Mouse (Mus musculus): Measurements from ENCODE around the gene Slc35b1. TPM values are rescaled to one million over a fixed set of nuclear protein-coding genes. Genes with fewer than 3 reads are reported as not detected.
"Not testable (repeated sequence)": the region's sequence is repeated elsewhere in the genome, so short reads cannot be mapped to it uniquely, and the experiment has no call there.

Gene Slc35b1
- total RNA-seq, 2 experiments from 2014 or later, result 32.0 to 37.3 TPM

DNA sequence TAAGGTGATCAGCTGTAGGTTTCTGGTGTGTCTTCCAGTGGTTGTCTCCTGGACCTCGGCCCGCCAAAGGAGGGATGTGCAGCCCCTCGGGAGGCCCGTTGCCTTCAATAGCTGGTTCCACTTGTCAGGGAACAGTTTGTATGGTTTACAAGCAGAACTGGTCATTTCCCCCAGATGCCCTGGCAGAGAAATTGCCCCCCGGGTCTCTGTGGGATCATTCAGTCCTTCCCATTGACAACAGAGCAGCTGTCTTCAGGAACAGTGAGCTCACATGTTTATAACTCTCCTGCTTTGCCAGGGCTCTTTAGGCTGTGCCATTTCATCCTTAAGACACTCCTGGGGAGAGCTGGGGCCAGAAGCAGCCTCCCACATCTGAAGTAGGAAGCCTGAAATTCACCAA, 9.6 kb downstream of the Slc35b1 start:
- DNase-seq, result no peak

DNA sequence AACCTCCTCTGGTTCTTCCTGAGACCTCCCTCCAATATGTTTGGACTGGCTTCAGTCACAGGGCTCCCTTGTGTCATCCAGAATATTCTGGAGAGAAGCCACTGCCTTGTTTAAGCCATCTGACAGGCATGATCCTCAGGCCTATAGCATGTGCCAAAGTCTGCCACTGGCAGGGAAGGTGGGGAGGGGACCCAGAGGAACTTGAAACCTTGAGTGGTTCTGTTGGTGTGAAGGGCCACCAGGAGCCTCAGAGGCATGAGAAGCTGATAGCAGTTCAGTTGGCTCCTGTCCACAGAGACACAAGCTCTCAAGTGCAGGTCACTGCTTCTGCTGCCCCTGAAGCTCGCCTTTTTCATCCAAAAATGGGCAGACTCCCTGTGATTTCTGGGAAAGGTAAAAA, 12.1 kb downstream of the Slc35b1 start:
- DNase-seq, result peak; percentile 38 to 41

DNA sequence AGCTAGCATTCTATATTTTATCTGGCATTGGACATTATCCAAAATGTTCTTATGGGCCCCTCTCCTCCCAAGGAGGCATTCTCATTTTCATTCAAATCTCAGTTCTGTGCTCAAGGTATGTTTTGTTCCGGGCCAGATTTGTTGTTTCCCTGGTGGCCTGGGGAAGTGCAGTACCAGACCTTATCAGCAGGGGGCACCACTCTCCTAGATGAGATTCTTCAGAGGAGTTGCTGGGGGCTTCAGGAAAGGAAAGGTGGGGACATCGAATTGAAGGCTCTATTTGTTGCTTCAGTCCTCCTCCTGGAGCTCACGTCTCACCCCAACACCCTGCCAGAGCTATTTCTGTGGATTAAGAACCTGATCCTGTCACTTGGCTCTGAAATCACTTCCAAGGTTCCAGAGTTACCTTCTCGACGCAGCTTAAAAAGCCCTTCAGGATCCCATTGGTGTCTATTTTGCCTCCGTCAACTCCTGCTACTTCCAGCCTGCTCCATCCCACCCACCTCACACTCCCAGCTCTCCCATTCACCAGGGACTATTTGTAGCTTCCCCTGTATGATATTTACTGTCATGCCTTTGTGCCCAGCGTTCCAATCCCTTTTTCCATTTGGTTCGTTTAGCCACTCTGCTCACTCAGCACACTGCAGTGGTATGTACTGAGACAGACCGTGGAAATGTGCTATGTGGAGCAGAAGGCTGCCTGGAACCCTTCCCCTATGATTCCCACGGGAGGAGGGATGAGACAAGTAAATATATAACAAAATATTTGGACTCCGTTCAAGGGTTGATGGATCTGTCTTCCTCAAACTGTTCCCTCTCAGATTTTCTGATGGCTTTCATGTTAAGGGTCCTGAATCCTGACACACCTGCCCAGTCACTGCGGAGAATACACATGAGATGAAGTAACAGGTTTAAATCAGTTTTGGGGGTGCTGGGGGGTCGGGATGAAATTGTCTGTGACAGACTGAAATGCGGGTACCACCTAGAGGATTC, 13.6 kb downstream of the Slc35b1 start:
- DNase-seq, result peak; percentile 56 to 92

DNA sequence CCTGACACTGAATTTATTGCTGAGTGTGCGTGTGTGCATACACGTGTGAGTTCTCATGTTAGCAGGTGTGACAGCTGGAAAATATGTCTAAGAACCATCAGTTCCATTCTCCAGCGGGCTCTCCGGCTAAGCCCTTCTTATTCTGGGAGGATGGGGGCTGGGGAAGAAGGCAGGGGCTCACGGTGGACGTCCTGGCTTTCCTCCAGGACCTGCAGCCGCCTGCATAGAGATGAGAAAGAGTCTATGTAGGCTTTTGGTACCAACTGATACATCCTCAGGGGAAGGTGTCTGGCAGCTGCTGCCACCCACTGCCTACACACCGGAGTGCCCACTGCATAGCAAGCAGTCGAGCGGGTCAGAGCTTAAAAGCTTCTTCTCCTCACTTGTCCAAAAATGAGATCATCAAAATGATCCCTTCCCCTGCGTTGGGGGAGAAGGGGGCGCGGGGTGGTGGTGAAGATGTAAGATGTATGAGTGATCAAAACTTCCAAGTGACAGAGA, 15.1 kb downstream of the Slc35b1 start:
- no peak for DNase-seq

DNA sequence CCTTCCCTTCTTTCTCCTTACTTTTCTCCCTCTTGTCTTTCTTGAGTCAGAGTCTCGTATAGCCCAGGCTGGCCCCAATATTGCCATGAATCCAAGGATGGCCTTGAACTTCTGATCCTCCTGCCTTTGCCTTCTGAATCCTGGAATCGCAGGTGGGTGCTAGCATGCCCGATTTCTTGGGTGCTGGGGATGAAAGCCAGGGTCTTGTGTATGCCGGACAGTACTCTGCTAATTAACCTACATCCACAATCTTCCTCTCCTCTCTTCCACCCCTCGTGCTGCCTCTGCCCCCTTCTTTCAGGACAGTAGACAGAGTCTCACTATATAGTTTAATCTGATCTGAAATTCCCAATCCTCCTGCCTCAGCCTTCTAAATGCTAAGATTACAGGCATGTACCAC, 17.1 kb downstream of the Slc35b1 start:
- DNase-seq, result no peak

DNA sequence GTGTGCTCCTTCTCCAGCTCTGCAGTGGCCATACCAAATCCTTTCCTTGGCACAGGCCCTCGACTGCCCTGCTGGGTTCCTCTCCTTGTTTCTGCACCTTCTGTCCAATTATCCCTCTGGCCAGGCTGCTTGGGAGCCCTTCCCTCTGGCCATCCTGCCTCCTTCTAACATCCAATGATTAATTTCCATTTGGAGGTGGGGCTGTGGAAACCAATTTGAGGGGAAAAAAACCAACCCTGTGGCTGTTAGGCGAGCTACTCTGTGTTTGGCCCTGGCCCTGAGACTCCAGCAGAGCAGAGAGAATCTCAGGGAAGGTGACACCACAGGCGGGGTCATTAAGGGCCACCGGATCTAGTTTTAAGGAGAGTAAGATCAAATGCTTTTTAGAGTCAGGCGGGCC, 17.7 kb downstream of the Slc35b1 start:
- peak; percentile 31 to 54 for DNase-seq

DNA sequence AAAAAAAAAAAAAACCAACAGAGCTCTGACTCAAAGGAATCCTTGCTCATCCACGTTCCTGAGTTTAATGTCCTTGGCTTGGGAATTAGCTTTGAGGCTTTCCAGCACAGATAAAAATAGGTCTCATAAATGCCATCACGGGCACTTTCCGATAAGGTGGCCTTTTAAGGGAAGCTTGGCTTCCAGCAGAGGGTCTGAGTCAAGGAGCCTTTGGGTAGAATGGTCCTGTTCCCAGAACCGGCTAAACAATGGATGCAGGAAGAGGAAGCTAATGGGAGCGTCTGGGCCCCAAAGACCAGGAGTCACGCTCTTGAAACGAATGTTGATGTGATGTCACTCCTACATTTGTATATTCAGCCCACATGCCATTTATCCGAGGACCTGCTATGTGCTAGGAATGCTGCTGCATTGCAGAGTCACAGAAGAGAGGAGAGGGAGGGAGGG, 18.2 kb downstream of the Slc35b1 start:
- peak; percentile 70 to 74 for DNase-seq

DNA sequence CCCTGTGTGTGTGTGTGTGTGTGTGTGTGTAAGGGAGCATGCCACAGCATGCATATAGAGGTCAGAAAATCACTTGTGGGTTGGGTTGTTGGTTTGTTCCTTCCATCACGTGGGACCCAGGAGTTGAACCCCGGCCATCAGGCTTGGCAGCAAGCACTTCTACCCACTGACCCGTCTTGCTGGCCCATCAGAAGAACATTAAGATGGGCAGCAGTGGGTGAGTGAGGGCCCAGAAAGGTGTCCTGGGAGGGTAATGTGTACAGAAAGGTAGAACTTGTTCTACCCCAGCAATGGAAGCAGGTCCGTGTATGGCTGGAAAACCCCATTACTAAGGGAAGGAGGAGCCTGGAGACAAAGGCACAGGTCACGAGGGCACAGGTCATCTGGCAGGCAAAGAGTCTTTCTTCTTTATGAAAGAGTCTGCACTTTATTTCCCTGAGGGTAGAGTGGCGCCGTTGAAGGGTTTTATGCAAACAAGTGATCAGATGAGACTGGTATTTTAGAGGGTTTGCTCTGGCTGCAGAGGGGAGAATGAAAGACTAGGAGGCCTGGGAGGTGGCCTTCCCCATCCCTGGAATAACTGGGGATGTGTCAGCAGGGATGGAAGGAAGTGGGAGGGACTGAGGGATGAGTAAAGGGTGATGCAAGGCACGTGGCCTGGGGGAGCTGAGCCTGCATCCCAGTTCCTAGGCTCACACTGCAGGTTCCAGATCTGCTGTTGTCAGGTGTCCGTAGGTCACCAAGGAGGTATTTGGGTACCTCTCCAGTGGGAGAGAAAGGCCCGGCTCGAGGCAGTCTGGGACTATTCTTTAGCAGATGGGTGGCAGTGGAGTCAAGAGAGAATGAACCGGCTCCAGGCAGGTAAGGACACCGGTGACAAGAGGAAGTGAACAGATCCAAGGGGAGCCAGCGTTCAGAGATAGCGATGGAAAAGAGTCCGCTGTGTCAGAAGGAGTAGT, 19.2 kb downstream of the Slc35b1 start:
- no peak for DNase-seq

DNA sequence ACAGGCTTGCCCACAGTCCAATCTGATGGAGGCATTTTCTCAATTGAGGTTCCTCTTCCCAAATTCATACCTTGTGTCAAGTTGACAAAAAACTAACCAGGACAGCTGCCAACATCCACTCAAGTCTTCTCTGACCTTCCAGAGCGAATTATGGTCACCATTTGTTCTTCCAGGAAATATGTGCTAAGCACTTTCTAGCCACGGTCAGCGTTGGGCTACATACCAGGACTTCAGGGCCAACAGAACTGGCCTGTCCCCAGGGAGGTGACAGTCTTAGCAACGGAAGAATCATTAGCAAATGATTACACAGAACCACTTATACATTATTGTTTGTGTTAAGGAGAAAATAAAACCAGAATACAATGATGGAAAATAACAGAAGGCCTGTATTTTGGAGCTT, 21.3 kb downstream of the Slc35b1 start:
- DNase-seq, result peak in 1 of 2 experiments; percentile 63

DNA sequence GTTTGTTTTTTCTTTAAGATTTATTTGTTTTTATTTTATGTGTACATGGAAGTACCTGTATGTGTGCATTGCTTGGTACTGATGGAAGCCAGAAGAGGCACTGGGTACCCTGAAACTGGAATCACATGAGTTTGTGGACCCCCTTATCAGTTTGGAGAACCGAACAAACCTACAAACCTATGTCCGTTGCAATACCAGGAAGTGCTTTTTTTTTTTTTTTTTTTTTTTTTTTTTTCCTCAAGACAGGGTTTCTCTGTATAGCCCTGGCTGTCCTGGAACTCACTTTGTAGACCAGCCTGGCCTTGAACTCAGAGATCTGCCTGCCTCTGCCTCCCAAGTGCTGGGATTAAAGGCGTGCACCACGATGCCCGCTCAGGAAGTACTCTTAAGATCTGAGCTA, 21.9 kb downstream of the Slc35b1 start:
- DNase-seq, result not testable (repeated sequence)

DNA sequence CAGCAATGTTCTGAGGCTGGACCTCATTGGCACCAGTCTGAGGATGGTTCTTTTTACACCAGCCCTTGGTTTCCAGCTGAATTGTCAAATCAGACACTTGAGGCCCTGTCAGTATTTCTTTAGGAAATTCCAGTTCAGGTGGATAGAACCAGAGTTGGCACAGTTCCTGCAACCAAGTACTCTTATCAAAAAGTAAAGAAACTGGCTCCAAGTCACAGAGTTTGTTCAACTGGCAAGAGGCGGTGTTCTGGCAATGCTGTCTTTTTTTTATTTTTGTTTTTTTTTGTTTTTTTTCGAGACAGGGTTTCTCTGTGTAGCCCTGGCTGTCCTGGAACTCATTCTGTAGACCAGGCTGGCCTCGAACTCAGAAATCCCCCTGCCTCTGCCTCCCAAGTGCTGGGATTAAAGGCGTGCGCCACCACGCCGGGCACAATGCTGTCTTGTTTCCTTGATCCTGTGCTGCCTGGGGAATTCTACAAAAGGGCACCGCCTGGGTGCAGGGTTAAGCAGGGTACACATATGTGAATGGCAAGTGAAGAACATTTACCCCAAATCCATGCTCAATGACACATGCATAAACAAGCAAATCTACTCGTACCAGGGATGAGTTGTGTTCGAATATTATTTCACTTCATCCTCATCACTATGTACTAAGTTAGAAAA, 25.1 kb downstream of the Slc35b1 start:
- no peak for DNase-seq

DNA sequence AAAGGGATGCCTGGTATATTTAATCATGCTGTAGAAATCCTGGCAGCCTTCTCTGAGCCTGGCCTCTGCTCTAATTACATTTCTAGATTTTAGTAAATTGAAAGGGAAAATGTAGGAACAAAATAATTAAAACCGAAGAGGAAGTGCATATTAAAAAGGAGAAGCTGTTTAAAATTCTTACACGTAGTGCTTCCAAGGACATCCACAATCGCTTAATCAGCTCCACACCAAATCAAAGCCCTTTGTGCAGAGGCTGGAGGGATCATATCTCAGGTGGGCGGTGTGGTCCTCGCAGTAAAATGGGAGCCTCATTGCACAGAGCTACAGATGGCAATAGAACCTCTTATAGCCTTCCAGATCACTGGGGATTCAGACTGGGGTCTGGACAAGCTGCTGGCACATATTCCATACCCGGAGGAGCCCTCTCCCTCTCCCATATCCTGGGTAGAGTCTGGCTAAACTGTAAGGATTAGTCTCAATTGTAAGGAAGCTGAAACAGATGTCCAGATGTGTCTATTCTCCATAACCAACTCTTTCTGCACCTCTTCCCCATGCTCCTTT, 27.0 kb downstream of the Slc35b1 start:
- DNase-seq, result no peak

DNA sequence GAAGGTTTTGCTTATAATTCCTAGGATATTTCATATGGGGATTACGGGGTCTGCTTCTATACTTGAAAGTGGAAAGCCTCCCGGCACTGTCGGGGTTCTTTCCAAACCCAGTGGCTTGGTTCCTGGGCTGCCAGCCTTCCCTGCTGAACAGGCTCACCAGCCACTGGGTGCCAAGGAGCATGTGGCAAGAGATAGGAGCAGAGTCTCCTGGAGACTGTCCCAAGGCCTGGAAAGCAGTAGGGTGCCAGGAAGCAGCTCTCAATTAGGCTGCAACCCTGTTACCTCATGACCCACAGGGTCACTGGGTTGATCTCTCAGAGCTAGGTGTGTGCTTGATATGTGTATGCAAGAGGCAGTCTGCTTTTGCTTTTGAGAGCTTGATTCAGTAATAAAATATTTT, 28.1 kb downstream of the Slc35b1 start:
- peak; percentile 48 to 72 for DNase-seq

DNA sequence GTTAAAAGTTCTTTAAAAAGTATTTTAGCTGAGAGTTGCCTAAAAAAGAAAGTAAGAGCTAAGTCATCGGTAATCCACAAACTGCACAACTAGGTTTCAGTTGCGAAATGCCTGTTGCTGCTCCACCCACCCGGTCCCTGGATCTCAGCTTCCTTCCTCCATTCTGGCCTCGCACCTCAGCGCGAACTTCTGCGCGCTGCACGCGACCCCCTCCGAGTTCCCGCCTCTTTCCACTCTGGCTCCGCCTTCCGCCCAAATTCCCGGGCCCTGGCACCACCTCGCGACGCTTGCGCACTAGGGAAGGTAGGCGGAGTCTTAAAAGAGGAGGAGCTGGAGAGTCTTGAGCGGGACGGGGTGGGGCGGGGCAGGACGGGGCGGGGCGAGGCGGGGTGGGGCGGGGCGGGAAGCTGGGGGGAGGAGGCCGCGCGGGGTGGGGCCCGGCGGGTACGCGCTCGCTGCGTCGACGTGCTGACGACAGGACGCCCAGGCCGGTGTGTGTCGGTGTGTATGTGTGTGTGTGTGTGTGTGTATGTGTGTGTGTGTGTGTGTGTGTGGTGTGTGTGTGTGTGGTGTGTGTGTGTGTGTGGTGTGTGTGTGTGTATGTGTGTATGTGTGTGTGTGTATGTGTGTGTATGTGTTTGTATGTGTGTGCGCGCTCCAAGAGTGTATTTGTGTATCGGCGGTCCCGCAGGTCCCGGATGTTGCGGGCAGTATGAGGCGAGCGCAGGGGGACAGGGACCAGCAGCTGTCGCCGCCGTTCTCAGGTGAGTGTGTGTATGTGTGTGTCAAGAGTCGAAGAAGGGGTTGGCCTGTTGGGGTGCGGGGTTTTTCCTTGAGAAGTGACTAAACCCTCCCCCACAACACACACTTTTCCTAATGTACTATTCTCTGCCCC, 29.4 kb downstream of the Slc35b1 start, which contains the start of gene Spop:
Spop (plus strand) TSS at position 440 of the 895 bp plus-strand sequence.
- peak; percentile 95 to 98 for DNase-seq

DNA sequence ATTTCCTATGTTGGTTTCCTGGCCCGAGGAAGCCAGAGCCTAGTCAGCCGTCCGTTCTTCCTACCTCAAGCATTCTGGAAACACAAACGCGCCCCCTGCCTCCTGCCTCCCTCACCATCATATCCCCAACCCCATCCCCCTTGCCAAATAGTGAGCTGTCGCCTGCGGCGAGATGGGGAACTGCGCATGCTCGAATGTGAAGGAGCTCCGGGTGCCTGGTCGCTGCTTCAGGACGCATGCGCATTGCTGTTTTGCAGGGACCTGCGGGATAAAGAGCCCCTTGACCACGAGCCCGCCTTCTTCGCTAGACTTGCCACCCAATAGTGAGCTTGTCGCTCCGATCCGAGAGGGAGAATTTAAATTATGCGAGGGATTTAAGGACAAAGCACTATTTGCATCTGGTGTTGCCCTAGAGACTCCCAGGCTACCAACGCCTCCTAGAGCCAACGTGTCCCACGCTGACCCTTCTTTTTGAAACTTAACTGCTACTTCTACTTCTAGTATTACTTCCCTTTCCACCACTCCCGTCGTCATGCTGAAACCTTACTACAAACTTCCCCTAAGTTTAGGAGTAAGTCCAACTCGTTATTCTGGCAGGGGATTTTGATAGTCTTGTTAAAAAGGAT, 30.2 kb downstream of the Slc35b1 start:
- peak; percentile 95 to 97 for DNase-seq

DNA sequence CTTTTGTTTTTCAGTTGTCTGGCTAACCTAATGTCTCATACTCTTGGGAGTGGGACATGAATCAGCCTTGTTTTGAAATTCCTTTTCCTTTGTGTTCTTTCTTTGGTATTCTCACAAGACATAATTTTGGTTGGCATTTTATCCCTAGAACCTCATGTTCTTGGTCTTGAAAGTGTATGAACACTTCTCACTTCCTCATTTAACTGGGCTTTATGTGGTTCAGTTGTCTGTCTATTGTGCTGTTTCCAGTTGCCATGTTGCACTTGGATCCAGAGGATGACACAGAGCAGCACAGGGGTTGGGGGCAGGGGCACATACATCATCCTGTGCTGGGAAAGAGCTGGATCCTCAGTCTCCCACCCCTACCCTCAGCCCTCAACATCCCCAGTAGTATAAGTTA, 31.4 kb downstream of the Slc35b1 start:
- peak in 1 of 2 experiments; percentile 40 for DNase-seq

DNA sequence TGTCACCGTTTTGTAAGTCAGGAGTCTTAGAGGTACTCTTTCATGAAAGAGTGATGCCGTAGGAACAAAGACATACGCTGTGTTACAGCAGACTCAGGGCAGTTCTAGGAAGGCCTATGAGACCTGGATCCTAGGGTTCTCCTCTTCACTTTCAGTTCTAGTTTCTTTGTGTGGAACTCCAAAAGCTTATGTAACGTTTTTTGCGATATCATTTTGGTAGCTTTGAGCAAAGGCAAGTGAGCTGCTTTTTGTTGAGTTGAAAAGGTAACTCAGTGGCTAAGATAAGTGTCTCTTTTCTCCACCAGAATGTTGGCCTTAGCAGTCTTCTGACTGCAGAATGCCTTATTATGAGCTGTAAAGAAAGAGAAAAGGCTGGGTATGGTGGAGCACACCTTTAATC, 32.8 kb downstream of the Slc35b1 start:
- no peak for DNase-seq

DNA sequence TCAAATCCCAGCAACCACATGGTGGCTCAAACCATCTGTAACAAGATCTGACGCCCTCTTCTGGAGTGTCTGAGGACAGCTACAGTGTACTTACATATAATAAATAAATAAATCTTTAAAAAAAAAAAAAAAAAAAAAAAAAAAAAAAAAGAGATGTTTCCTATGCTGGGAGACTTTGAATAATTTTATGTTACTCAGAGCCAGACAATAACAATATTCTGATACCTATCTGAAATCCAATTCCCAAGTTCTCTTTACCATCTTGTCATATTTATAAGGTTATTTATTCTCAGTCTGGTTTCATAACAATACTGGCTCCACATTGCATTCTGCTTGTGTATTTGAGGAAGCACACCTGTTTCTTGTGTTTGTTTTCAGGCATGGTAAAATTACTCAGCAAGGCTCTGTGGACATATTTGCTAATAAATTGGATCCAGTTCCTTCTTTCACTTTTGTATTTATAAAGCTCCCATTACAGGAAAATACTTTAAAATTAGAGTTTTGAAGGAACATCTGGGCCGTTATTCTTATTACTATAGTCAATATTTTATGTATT, 36.5 kb downstream of the Slc35b1 start:
- DNase-seq, result no peak

DNA sequence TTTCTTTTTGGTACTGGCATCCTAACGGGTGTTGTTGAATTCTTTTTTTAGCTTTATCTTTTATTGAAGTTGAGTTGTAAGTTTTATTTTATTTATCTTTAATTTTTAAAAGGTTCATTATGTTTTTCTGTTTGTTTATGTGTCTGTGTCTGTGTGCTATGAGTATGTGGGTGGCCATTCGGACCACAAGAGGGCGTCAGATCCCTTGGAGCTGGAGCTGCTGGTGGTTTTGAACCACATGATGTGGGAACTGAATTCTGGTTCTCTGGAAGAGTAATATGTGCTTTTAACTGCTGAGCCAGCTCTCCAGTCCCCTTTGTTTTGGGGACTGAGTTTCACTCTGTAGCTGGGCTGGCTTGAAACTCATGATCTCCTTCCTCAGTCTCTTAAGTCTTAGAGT, 39.0 kb downstream of the Slc35b1 start:
- no peak for DNase-seq

DNA sequence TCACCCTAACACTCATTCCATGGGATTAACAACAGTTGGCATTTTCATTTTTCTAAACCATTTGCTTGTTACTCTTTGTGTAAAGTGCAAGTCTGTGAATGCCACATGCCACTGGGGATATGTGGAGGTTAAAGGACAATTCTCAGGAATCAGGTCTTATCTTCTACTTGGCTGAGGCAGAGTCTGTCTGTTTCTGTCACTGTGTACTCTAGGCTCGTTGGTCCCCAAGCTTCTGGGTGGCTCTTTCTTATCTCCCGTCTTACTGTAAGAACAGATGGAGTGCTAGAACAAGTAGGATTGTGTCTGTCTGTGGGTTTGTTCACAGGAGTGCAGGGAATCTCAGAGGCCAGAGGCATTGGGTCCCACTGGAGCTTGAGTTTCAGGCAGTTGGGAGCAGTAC, 46.9 kb downstream of the Slc35b1 start:
- no peak for DNase-seq
